Mouse (Mus musculus): ENCODE data around the gene Vmn2r79. TPM values are rescaled to one million over a fixed set of nuclear protein-coding genes. Genes with fewer than 3 reads are reported as not detected.

Vmn2r79 gene
- total RNA-seq (2023) = not detected

GRCm38 (mm10) chr7:86995815-86996214 lies at the start of gene Vmn2r79:
Gene Vmn2r79 (plus strand): TSS chr7:86996115.

Other genes starting within 250 kb of the Vmn2r79 start
- gene Folh1, start 220.2 kb upstream of the Vmn2r79 start, total RNA-seq (2023) = not detected
- gene Vmn2r77, start 201.1 kb upstream of the Vmn2r79 start, total RNA-seq (2023) = not detected
- gene Vmn2r78, start 81.0 kb upstream of the Vmn2r79 start, total RNA-seq (2023) = not detected
- gene Nox4, start 250.0 kb downstream of the Vmn2r79 start, total RNA-seq (2023) = not detected

Measured in T-cell, adult 66 days (primary cell).